Mouse (Mus musculus): Measurements from ENCODE around the gene Trh. TPM values are rescaled to one million over a fixed set of nuclear protein-coding genes. Genes with fewer than 3 reads are reported as not detected.
A peak's percentile ranks its signal among the peaks of the same experiment; 100 is the strongest.

The Trh gene
- polyA plus RNA-seq, 1 experiment from 2014 or later = 0.35 TPM

GRCm38 (mm10) chr6:92231356-92231755 lies 13.1 kb downstream of the Trh start:
- Histone ChIP-seq H3K9ac (ENCODE audit: low read length) (no peak overlapping the region), H3K4me3 (ENCODE audit: low read length) (no peak overlapping the region), H3K27me3 (ENCODE audit: control insufficient read depth, insufficient read depth, low read depth, low read length) (no peaks in the 10 kb centered on the region), H3K27ac (ENCODE audit: low read length) (no peak overlapping the region), H3K4me2 (ENCODE audit: low read depth, low read length) (no peak overlapping the region), H3K36me3 (ENCODE audit: control insufficient read depth, insufficient read depth, low read length) (no peaks in the 10 kb centered on the region), H3K4me1 (replicated peaks; ENCODE audit: control insufficient read depth, insufficient read depth, low read length) (no peaks in the 10 kb centered on the region), H3K9me3 (ENCODE audit: control insufficient read depth, low read length) (no peaks in the 10 kb centered on the region)
- no peak for ATAC-seq (ENCODE audit: low read depth)
- 43% methylated on average over 1 of the region's 1 CpGs for WGBS

GRCm38 (mm10) chr6:92229586-92229985 lies 14.9 kb downstream of the Trh start:
- Histone ChIP-seq H3K4me1 (replicated peaks; ENCODE audit: control insufficient read depth, insufficient read depth, low read length) (no peaks in the 10 kb centered on the region), H3K36me3 (ENCODE audit: control insufficient read depth, insufficient read depth, low read length) (no peaks in the 10 kb centered on the region), H3K27me3 (ENCODE audit: control insufficient read depth, insufficient read depth, low read depth, low read length) (no peaks in the 10 kb centered on the region), H3K4me3 (ENCODE audit: low read length) (no peak overlapping the region), H3K9ac (ENCODE audit: low read length) (no peak overlapping the region), H3K4me2 (ENCODE audit: low read depth, low read length) (no peak overlapping the region), H3K27ac (ENCODE audit: low read length) (no peak overlapping the region), H3K9me3 (ENCODE audit: control insufficient read depth, low read length) (no peaks in the 10 kb centered on the region)
- ATAC-seq (ENCODE audit: low read depth) = no peak
- 78% methylated on average over 2 of the region's 2 CpGs for WGBS

GRCm38 (mm10) chr6:92229103-92229502 lies 15.3 kb downstream of the Trh start:
- no peak for ATAC-seq (ENCODE audit: low read depth)
- Histone ChIP-seq H3K27ac (ENCODE audit: low read length) (no peak overlapping the region), H3K27me3 (ENCODE audit: control insufficient read depth, insufficient read depth, low read depth, low read length) (no peaks in the 10 kb centered on the region), H3K36me3 (ENCODE audit: control insufficient read depth, insufficient read depth, low read length) (no peaks in the 10 kb centered on the region), H3K4me2 (ENCODE audit: low read depth, low read length) (no peak overlapping the region), H3K9me3 (ENCODE audit: control insufficient read depth, low read length) (no peaks in the 10 kb centered on the region), H3K4me1 (replicated peaks; ENCODE audit: control insufficient read depth, insufficient read depth, low read length) (no peaks in the 10 kb centered on the region), H3K4me3 (ENCODE audit: low read length) (no peak overlapping the region), H3K9ac (ENCODE audit: low read length) (no peak overlapping the region)

GRCm38 (mm10) chr6:92224981-92225380 lies 19.5 kb downstream of the Trh start:
- H3K4me3 ChIP-seq (ENCODE audit: low read length) = no peak overlapping the region
- 82% methylated on average over 1 of the region's 1 CpGs for whole genome bisulfite sequencing
- no peak overlapping the region for H3K27ac ChIP-seq (ENCODE audit: low read length)
- H3K36me3 ChIP-seq (ENCODE audit: control insufficient read depth, insufficient read depth, low read length) = no peaks in the 10 kb centered on the region
- no peak overlapping the region for H3K9ac ChIP-seq (ENCODE audit: low read length)
- no peaks in the 10 kb centered on the region for H3K4me1 ChIP-seq (replicated peaks; ENCODE audit: control insufficient read depth, insufficient read depth, low read length)
- no peaks in the 10 kb centered on the region for H3K9me3 ChIP-seq (ENCODE audit: control insufficient read depth, low read length)
- no peak overlapping the region for H3K4me2 ChIP-seq (ENCODE audit: low read depth, low read length)
- ATAC-seq (ENCODE audit: low read depth) = no peak
- no peaks in the 10 kb centered on the region for H3K27me3 ChIP-seq (ENCODE audit: control insufficient read depth, insufficient read depth, low read depth, low read length)

GRCm38 (mm10) chr6:92222021-92222420 lies 22.4 kb downstream of the Trh start:
- H3K4me2 ChIP-seq (ENCODE audit: low read depth, low read length) = no peak overlapping the region
- WGBS = 76% methylated on average over 3 of the region's 3 CpGs
- H3K4me3 ChIP-seq (ENCODE audit: low read length) = no peak overlapping the region
- no peaks in the 10 kb centered on the region for H3K36me3 ChIP-seq (ENCODE audit: control insufficient read depth, insufficient read depth, low read length)
- ATAC-seq (ENCODE audit: low read depth) = no peak
- H3K27ac ChIP-seq (ENCODE audit: low read length) = no peak overlapping the region
- H3K9me3 ChIP-seq (ENCODE audit: control insufficient read depth, low read length) = no peaks in the 10 kb centered on the region
- H3K4me1 ChIP-seq (replicated peaks; ENCODE audit: control insufficient read depth, insufficient read depth, low read length) = no peaks in the 10 kb centered on the region
- no peak overlapping the region for H3K9ac ChIP-seq (ENCODE audit: low read length)
- no peaks in the 10 kb centered on the region for H3K27me3 ChIP-seq (ENCODE audit: control insufficient read depth, insufficient read depth, low read depth, low read length)

- no peaks in the 10 kb centered on the region for H3K4me1 ChIP-seq (replicated peaks; ENCODE audit: control insufficient read depth, insufficient read depth, low read length)
- no peak overlapping the region for H3K4me3 ChIP-seq (ENCODE audit: low read length)
- WGBS = 66% methylated on average over 6 of the region's 6 CpGs
- no peak overlapping the region for H3K27ac ChIP-seq (ENCODE audit: low read length)
- no peaks in the 10 kb centered on the region for H3K36me3 ChIP-seq (ENCODE audit: control insufficient read depth, insufficient read depth, low read length)
- H3K9me3 ChIP-seq (ENCODE audit: control insufficient read depth, low read length) = no peaks in the 10 kb centered on the region
- ATAC-seq (ENCODE audit: low read depth) = no peak
- no peak overlapping the region for H3K4me2 ChIP-seq (ENCODE audit: low read depth, low read length)
- H3K9ac ChIP-seq (ENCODE audit: low read length) = no peak overlapping the region
- no peaks in the 10 kb centered on the region for H3K27me3 ChIP-seq (ENCODE audit: control insufficient read depth, insufficient read depth, low read depth, low read length)
Observed at GRCm38 (mm10) chr6:92221604-92222003, 22.8 kb downstream of the Trh start.

GRCm38 (mm10) chr6:92219445-92219844 lies 25.0 kb downstream of the Trh start:
- Histone ChIP-seq H3K9me3 (ENCODE audit: control insufficient read depth, low read length) (no peaks in the 10 kb centered on the region), H3K27ac (ENCODE audit: low read length) (no peak overlapping the region), H3K4me1 (replicated peaks; ENCODE audit: control insufficient read depth, insufficient read depth, low read length) (no peaks in the 10 kb centered on the region), H3K4me3 (ENCODE audit: low read length) (no peak overlapping the region), H3K27me3 (ENCODE audit: control insufficient read depth, insufficient read depth, low read depth, low read length) (no peaks in the 10 kb centered on the region), H3K4me2 (ENCODE audit: low read depth, low read length) (no peak overlapping the region), H3K9ac (ENCODE audit: low read length) (no peak overlapping the region), H3K36me3 (ENCODE audit: control insufficient read depth, insufficient read depth, low read length) (no peaks in the 10 kb centered on the region)
- WGBS = 44% methylated on average over 3 of the region's 3 CpGs
- ATAC-seq (ENCODE audit: low read depth) = no peak

- Histone ChIP-seq H3K4me3 (ENCODE audit: low read length) (peak within 1 kb of the TSS; percentile 83), H3K4me2 (ENCODE audit: low read depth, low read length) (peak within 1 kb of the TSS; percentile 70), H3K36me3 (ENCODE audit: control insufficient read depth, insufficient read depth, low read length) (no peaks in the 10 kb centered on the region), H3K9me3 (ENCODE audit: control insufficient read depth, low read length) (no peaks in the 10 kb centered on the region), H3K4me1 (replicated peaks; ENCODE audit: control insufficient read depth, insufficient read depth, low read length) (peaks cover 5% of the 10 kb centered on the region), H3K9ac (ENCODE audit: low read length) (peak within 1 kb of the TSS; percentile 91), H3K27me3 (ENCODE audit: control insufficient read depth, insufficient read depth, low read depth, low read length) (no peaks in the 10 kb centered on the region), H3K27ac (ENCODE audit: low read length) (peak within 1 kb of the TSS; percentile 67)
- ATAC-seq (ENCODE audit: low read depth) = peak; percentile 98
- 8% methylated on average over 35 of the region's 35 CpGs for WGBS
Observed at GRCm38 (mm10) chr6:92214773-92215449, 29.5 kb downstream of the Trh start, which contains the start of gene Rbsn. Rbsn (minus strand) TSS chr6:92214925.

- under 1% methylated on average over 48 of the region's 48 CpGs for WGBS
- peak overlapping the region; percentile 91 for H3K9ac ChIP-seq (ENCODE audit: low read length)
- H3K9me3 ChIP-seq (ENCODE audit: control insufficient read depth, low read length) = no peaks in the 10 kb centered on the region
- peak overlapping the region; percentile 67 for H3K27ac ChIP-seq (ENCODE audit: low read length)
- H3K36me3 ChIP-seq (ENCODE audit: control insufficient read depth, insufficient read depth, low read length) = 0 out of 2 replicates have a peak, but pooled peaks cover 3% of the 10 kb centered on the region
- H3K4me1 ChIP-seq (replicated peaks; ENCODE audit: control insufficient read depth, insufficient read depth, low read length) = peaks cover 5% of the 10 kb centered on the region
- no peaks in the 10 kb centered on the region for H3K27me3 ChIP-seq (ENCODE audit: control insufficient read depth, insufficient read depth, low read depth, low read length)
- H3K4me3 ChIP-seq (ENCODE audit: low read length) = peak overlapping the region; percentile 83
- peak overlapping the region; percentile 70 for H3K4me2 ChIP-seq (ENCODE audit: low read depth, low read length)
- ATAC-seq (ENCODE audit: low read depth) = peak; percentile 63
Observed at GRCm38 (mm10) chr6:92214055-92214772, 30.2 kb downstream of the Trh start.

Measured in lung, embryonic 16.5 days (tissue).